Mouse (Mus musculus) kidney, embryonic 15.5 days (tissue): ENCODE data around the gene Vti1a. TPM values are rescaled to one million over a fixed set of nuclear protein-coding genes. Genes with fewer than 3 reads are reported as not detected.

Experiments used
- ATAC-seq: fragments of 200-750 bp; cut with Nextera tagmentation; replicated peaks from 2 replicates; pipeline ENCODE4 v1.8.0; 2017; ENCODE audit warnings: moderate TSS enrichment; ENCODE audit not compliant: low FRiP score
- H3K27ac ChIP-seq: fragments of 300-500 bp; sonication (generic); 2 replicates; pipeline ENCODE4 v1.5.1; 2015; ENCODE audit warnings: mild to moderate bottlenecking, inconsistent platforms
- H3K27me3 ChIP-seq: fragments of 300-500 bp; sonication (generic); 2 replicates; pipeline ENCODE4 v1.6.1; 2015; ENCODE audit warnings: inconsistent platforms
- H3K36me3 ChIP-seq: fragments of 300-500 bp; sonication (generic); 2 replicates; pipeline ENCODE4 v1.6.1; 2015; ENCODE audit warnings: inconsistent platforms
- H3K4me1 ChIP-seq: fragments of 300-500 bp; sonication (generic); 2 replicates; pipeline ENCODE4 v1.6.1; 2015; ENCODE audit warnings: inconsistent platforms
- H3K4me2 ChIP-seq: fragments of 300-500 bp; sonication (generic); 2 replicates; pipeline ENCODE4 v1.6.1; 2015; ENCODE audit warnings: moderate library complexity, mild to moderate bottlenecking, inconsistent platforms
- H3K4me3 ChIP-seq: fragments of 300-500 bp; sonication (generic); replicated peaks from 2 replicates; pipeline ENCODE4 v1.5.1; 2015; ENCODE audit warnings: mild to moderate bottlenecking, inconsistent platforms
- H3K9ac ChIP-seq: fragments of 300-500 bp; sonication (generic); 2 replicates; pipeline ENCODE4 v1.6.1; 2015; ENCODE audit warnings: mild to moderate bottlenecking, inconsistent platforms
- H3K9me3 ChIP-seq: fragments of 300-500 bp; sonication (generic); replicated peaks from 2 replicates; pipeline ENCODE4 v1.6.1; 2016; ENCODE audit warnings: inconsistent platforms
- WGBS: fragments of 180-500 bp; shearing (Covaris S2); methylation state at CpG from one replicate; pipeline ENCODE4 v1.1.7; 2015; ENCODE audit warnings: mixed read lengths; 5-methylcytosine and 5-hydroxymethylcytosine counted together
- polyA plus RNA-seq: library from polyadenylated mRNA; unstranded; fragments of >200 nt; fragmentation: Nextera tagmentation; extraction: Ambion mirVana; gene quantifications from 2 replicates; pipeline ENCODE4 v1.2.1, GENCODE M21; 2015

Gene Vti1a
- polyA plus RNA-seq, 1 experiment from 2014 or later, result 30.6 TPM

DNA sequence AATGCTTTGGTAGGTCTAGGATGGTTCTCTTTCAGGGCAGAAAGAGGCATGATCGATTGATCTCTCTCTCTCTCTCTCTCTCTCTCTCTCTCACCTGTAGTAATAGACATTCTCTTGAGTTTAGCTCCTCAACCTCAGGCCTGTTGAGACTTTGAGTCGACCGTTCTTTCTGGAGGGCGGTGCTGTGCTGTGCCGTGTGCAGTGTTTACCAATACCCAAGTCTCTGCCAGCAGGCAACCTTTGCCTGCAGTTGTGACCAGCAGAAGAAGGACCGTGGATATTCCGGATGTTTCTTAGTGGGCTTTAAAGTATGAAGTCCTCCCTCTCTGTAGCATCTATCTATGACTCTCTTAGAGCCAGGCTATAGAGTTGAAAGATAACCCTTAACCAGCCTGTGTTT, 26.3 kb downstream of the Vti1a start:
- no peak overlapping the region for H3K4me2 ChIP-seq
- H3K36me3 ChIP-seq, result no peaks in the 10 kb centered on the region
- H3K4me1 ChIP-seq, result no peaks in the 10 kb centered on the region
- H3K9me3 ChIP-seq, result no peaks in the 10 kb centered on the region
- no peak overlapping the region for H3K27ac ChIP-seq
- no peak for ATAC-seq
- no peak overlapping the region for H3K4me3 ChIP-seq
- H3K27me3 ChIP-seq, result no peaks in the 10 kb centered on the region
- H3K9ac ChIP-seq, result no peak overlapping the region
- 93% methylated on average over 7 of the region's 7 CpGs for WGBS

DNA sequence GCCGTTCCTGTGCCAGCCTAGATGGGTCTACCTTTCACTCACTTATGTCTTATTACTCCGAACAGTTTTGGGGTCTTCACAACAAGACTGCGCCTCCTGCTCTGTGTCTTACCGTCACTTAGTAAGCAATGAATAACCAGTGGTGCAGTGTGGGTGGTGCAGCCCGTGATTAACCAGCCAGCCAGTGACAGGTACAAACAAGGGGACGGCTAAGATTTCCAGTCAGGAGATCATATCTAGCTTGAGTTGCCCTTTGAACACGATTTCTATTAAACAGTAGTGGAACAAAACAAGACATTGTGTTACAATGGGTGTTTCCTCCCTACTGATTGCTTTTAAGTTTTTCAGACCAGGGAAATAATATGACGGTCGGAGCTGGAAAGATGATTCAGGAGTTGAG, 27.2 kb downstream of the Vti1a start:
- WGBS, result 75% methylated on average over 9 of the region's 9 CpGs
- Histone ChIP-seq H3K4me1 (no peaks in the 10 kb centered on the region), H3K4me2 (no peak overlapping the region), H3K4me3 (no peak overlapping the region), H3K27me3 (no peaks in the 10 kb centered on the region), H3K27ac (no peak overlapping the region), H3K9me3 (no peaks in the 10 kb centered on the region), H3K36me3 (no peaks in the 10 kb centered on the region), H3K9ac (no peak overlapping the region)
- no peak for ATAC-seq

DNA sequence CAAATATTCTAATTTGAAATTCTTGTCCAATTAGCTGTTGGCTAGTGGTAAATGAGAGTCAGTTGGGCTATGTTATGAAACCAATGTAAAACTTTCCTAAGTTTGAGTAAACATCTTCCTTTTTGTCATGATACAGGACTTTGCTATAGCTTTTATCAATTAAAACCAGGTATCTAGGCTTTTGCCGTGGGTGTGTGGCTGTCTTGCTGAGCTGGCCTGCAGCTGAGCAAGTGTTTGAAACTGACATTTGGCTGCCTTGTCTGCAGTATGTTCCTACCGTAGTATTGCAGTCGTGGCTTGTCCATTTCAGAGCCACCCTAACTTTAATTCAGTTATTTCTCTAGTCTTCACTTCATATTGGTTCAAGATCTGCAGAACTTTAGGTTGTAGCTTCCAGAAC, 32.1 kb downstream of the Vti1a start:
- no peak overlapping the region for H3K4me3 ChIP-seq
- no peaks in the 10 kb centered on the region for H3K27me3 ChIP-seq
- 84% methylated on average over 3 of the region's 3 CpGs for WGBS
- ATAC-seq, result no peak
- no peak overlapping the region for H3K4me2 ChIP-seq
- no peaks in the 10 kb centered on the region for H3K9me3 ChIP-seq
- H3K36me3 ChIP-seq, result no peaks in the 10 kb centered on the region
- peaks cover 11% of the 10 kb centered on the region; the same call in 1 of the 2 replicates for H3K4me1 ChIP-seq
- H3K27ac ChIP-seq, result no peak overlapping the region
- no peak overlapping the region for H3K9ac ChIP-seq

DNA sequence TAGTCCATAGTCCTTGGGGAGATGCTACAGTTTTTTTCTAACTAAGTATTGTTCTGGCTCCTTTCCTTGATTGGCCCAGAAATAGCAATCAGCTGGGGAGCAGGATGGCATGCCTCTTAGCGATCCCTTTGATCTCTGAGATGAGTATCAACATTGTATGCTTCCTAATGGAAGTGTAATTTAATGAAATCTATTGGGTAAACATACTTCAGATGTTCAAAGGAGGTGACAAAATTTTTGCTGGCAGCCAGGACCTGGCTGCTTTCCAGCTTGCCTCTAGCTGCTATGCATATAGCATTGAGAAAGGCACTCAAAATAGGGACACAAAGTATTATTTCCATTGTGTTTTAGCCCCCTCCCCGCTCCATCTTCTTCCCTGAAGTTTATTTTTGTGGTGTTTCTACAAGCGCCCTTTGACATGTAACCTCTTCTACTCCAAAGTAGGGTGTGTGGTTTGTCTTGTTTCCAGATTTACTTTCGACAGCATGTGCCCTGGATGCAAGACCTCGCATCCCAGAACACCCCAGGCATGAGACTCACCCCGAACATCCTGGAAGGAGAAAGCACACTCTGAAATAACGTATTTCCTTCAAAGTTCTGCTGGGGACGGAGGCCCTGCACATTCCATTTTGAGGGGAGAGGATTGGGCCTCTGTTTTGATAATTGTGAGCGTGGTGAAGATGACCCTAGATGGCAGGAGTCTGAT, 34.7 kb downstream of the Vti1a start:
- Histone ChIP-seq H3K27ac (no peak overlapping the region), H3K27me3 (no peaks in the 10 kb centered on the region), H3K9me3 (no peaks in the 10 kb centered on the region), H3K4me2 (no peak overlapping the region), H3K36me3 (no peaks in the 10 kb centered on the region), H3K4me3 (no peak overlapping the region), H3K9ac (no peak overlapping the region), H3K4me1 (peaks cover 11% of the 10 kb centered on the region; the same call in 1 of the 2 replicates)
- ATAC-seq, result no peak
- WGBS, result 66% methylated on average over 9 of the region's 9 CpGs

DNA sequence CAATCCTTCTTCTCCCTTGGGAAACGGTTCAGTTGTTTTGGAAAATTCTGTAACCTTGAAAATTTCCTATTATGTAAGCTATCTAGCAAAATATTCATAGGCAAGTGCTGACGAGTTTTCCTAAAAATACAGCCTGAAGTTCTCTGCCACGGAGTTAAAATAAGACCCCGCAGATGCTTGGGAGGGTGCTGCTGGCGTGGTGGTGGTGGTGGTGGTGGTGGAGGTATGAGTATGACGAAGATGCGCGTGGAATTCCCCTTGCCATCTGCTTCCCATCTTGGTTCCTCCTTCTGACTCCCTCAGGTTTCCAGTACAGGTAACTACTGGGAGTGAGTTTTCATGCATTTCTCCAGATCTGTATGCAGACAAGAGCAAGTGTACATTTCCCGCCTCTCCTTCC, 46.5 kb downstream of the Vti1a start:
- no peak for ATAC-seq
- H3K9ac ChIP-seq, result no peak overlapping the region

DNA sequence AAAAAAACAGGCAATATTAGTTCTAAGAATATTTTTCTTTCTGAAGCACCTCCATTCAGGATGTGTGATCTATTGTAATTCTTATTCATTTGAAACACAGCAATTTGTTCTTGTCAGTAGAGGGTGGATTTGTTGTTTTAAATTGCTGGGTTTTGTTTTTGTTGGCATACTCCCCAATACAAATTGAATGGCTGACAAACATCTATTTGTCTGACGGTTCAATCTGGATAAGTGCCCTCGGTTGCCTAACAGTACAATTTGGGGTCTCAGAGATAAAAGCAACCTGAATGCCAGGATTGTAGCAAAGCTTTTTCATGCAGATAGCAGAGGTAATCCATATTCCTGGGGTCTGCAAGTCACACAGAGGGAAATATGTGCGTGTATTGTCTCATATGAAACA, 53.6 kb downstream of the Vti1a start:
- WGBS, result 30% methylated on average over 3 of the region's 3 CpGs
- H3K9me3 ChIP-seq, result no peaks in the 10 kb centered on the region

More for the DNA sequence above, 46.5 kb downstream of the Vti1a start:
- no peaks in the 10 kb centered on the region for H3K27me3 ChIP-seq
- 97% methylated on average over 9 of the region's 9 CpGs for WGBS
- no peak overlapping the region for H3K4me2 ChIP-seq
- H3K4me1 ChIP-seq, result 0 out of 2 replicates have a peak, but pooled peaks cover 4% of the 10 kb centered on the region
- H3K36me3 ChIP-seq, result no peaks in the 10 kb centered on the region
- H3K9me3 ChIP-seq, result no peaks in the 10 kb centered on the region
- no peak overlapping the region for H3K27ac ChIP-seq
- no peak overlapping the region for H3K4me3 ChIP-seq

DNA sequence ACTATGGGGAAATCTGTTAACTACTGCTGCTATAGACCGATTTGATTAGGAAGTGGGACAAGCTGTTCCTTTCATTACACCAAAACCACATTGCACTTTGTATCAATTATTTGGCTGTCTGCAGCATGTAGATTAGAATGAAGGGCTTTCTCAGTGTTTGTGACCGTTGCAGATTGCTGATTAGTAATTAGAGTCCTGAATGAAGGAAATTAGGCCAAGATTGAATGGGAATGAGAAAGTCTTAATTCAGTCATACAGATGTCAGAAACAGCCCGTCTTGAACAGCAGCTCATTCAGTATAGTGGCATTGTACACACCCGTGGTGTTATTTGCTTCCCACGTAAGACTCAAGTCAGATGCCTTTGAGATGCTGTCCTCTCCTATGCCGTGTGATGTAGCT, 60.2 kb downstream of the Vti1a start:
- no peak overlapping the region for H3K4me2 ChIP-seq
- 86% methylated on average over 6 of the region's 6 CpGs for WGBS
- H3K27ac ChIP-seq, result no peak overlapping the region
- H3K36me3 ChIP-seq, result no peaks in the 10 kb centered on the region
- H3K9me3 ChIP-seq, result no peaks in the 10 kb centered on the region
- peaks cover 12% of the 10 kb centered on the region for H3K4me1 ChIP-seq
- ATAC-seq, result no peak
- H3K9ac ChIP-seq, result no peak overlapping the region
- H3K27me3 ChIP-seq, result no peaks in the 10 kb centered on the region
- H3K4me3 ChIP-seq, result no peak overlapping the region

More for the DNA sequence above, 53.6 kb downstream of the Vti1a start:
- H3K4me2 ChIP-seq, result no peak overlapping the region
- H3K27me3 ChIP-seq, result no peaks in the 10 kb centered on the region
- H3K9ac ChIP-seq, result no peak overlapping the region
- no peak for ATAC-seq
- no peaks in the 10 kb centered on the region for H3K36me3 ChIP-seq
- H3K27ac ChIP-seq, result no peak overlapping the region
- H3K4me3 ChIP-seq, result no peak overlapping the region
- peaks cover 7% of the 10 kb centered on the region; the same call in 1 of the 2 replicates for H3K4me1 ChIP-seq

DNA sequence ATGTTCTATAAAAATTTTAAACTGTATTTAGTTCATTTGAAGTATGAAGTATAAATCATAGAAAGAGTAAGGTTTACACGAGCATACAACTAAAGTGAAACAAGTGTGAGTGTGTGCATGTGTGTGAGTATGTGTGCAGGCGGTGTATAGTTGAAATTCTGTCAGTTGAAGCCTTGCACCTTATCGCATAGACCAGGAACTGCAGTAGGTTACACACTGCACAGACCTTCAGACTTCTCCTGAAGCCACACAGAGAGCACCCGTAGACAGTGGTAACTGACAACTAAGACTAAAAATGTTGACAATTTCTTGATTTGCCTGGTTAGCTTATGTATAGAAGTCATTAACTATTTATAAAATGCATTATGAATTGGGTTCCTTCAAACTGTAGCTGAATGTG, 61.4 kb downstream of the Vti1a start:
- Histone ChIP-seq H3K36me3 (no peaks in the 10 kb centered on the region), H3K27me3 (no peaks in the 10 kb centered on the region), H3K4me2 (no peak overlapping the region), H3K27ac (no peak overlapping the region), H3K4me3 (no peak overlapping the region), H3K9me3 (no peaks in the 10 kb centered on the region), H3K4me1 (peaks cover 23% of the 10 kb centered on the region), H3K9ac (no peak overlapping the region)
- no peak for ATAC-seq
- WGBS, result 93% methylated on average over 4 of the region's 4 CpGs

DNA sequence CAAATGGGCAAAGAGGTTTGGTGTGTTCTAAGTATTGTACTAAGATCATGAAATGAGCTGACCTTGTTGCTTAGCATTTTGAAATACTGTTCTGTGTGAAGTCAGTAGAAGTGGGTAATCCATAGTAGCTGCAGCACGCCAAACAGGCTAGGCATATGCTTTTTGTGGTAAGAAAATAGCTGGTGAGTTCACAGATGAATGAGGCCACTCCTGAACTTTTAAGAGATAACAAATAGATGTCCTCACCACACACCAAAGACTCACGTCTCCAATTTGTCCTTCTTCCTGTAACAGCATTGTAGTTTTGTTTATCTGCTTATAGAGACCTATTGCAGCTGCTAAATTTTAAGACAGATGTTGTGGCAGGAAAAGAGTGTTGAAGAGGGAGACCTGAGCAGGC, 62.8 kb downstream of the Vti1a start:
- no peak overlapping the region for H3K27ac ChIP-seq
- H3K4me2 ChIP-seq, result no peak overlapping the region
- no peak overlapping the region for H3K9ac ChIP-seq
- H3K9me3 ChIP-seq, result no peaks in the 10 kb centered on the region
- H3K36me3 ChIP-seq, result no peaks in the 10 kb centered on the region
- WGBS, result 70% methylated on average over 2 of the region's 2 CpGs
- H3K27me3 ChIP-seq, result no peaks in the 10 kb centered on the region
- H3K4me3 ChIP-seq, result no peak overlapping the region
- H3K4me1 ChIP-seq, result peaks cover 23% of the 10 kb centered on the region
- no peak for ATAC-seq

DNA sequence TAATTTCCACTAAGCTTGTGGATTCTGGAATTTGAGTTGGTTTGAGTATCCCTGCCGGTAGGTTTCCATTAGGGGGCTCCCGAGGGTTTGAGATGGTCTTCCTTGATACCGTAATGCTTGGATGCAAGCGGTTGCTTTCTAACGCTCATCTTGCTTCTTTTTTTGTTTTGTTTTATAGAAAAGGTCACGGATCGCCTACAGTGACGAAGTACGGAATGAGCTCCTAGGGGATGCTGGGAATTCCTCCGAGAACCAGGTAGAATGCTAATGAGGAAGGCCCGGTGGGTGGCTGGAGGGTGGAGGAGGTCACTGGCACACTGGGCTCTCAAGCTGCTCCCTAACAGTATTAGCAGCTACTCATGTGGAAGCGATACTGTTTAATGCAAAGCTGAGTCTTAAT, 64.7 kb downstream of the Vti1a start:
- H3K27me3 ChIP-seq, result no peaks in the 10 kb centered on the region
- H3K4me2 ChIP-seq, result peak overlapping the region; percentile 47
- WGBS, result 23% methylated on average over 12 of the region's 12 CpGs
- H3K9me3 ChIP-seq, result no peaks in the 10 kb centered on the region
- H3K4me3 ChIP-seq, result no peak overlapping the region
- no peaks in the 10 kb centered on the region for H3K36me3 ChIP-seq
- H3K4me1 ChIP-seq, result peaks cover 23% of the 10 kb centered on the region
- ATAC-seq, result no peak
- H3K9ac ChIP-seq, result no peak overlapping the region
- H3K27ac ChIP-seq, result no peak overlapping the region

DNA sequence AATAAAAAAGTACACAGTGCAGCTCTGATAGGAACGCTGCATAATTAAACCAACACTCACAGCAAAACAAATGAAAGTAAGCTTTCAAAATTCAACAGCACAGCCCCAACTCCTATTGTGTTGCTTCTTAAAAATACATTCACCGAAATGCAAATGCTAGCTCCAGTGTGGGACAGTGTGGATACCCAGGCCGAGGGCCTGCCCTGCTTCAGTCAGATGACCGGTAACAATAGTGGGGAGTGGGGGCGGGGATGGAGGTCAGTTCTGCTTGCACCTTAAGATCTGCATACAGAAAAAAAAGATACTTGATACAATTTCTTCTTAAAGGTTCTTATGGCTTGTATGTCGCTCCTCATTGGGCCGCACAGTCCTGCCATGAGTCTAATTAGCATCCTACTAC, 65.2 kb downstream of the Vti1a start:
- Histone ChIP-seq H3K9ac (no peak overlapping the region), H3K4me2 (no peak overlapping the region), H3K27ac (0 out of 2 replicates have a peak overlapping the region, but pooled peaks have one; percentile 27), H3K36me3 (no peaks in the 10 kb centered on the region), H3K27me3 (no peaks in the 10 kb centered on the region), H3K4me3 (no peak overlapping the region), H3K4me1 (peaks cover 23% of the 10 kb centered on the region), H3K9me3 (no peaks in the 10 kb centered on the region)
- WGBS, result 76% methylated on average over 7 of the region's 7 CpGs
- no peak for ATAC-seq

DNA sequence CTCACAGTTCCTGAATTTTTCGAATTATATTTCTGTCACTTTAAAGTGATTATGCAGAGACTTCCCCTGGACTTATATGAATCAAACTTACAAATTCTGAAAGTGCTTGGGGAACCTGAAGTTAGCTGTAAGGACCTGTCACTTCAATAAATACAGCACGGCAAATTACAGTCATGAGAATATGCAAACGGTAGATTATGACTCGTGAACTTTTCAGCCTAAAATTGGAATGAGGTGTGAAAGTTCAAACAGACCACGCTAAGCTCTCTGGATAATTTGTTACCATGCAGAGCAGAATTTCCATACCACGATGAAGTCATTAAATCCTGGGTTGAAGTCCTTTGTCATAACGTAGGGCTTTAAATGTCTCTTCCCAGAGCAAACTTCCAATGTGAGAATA, 66.7 kb downstream of the Vti1a start:
- H3K4me2 ChIP-seq, result no peak overlapping the region
- no peaks in the 10 kb centered on the region for H3K27me3 ChIP-seq
- H3K36me3 ChIP-seq, result no peaks in the 10 kb centered on the region
- no peak for ATAC-seq
- 70% methylated on average over 7 of the region's 7 CpGs for WGBS
- no peaks in the 10 kb centered on the region for H3K9me3 ChIP-seq
- H3K27ac ChIP-seq, result no peak overlapping the region
- H3K9ac ChIP-seq, result no peak overlapping the region
- peaks cover 23% of the 10 kb centered on the region for H3K4me1 ChIP-seq
- H3K4me3 ChIP-seq, result no peak overlapping the region

DNA sequence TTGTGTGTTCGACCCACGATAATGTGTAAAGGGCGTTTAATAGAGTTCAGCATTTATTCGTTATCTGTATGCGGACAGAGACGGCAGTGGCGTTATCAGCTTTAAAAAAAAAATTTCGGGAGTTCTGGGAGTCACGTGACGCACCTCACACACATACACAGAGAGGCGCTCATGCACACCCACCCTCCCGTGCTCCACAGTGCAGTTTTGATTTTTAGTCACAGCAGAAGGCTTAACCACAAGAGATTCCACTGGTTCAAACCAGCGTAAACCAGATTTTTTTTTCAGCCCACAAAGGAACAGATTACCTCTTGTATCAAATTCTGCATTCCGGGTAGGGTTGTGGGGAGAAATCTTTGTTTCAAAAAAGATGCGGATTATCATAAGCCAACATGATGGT, 68.5 kb downstream of the Vti1a start:
- Histone ChIP-seq H3K9me3 (no peaks in the 10 kb centered on the region), H3K4me3 (no peak overlapping the region), H3K4me2 (no peak overlapping the region), H3K27me3 (no peaks in the 10 kb centered on the region), H3K9ac (no peak overlapping the region), H3K4me1 (peaks cover 26% of the 10 kb centered on the region), H3K27ac (no peak overlapping the region), H3K36me3 (no peaks in the 10 kb centered on the region)
- no peak for ATAC-seq
- 89% methylated on average over 15 of the region's 15 CpGs for WGBS
